Mouse (Mus musculus): ENCODE measurements around the gene Gm10300. TPM values are rescaled to one million over a fixed set of nuclear protein-coding genes. Genes with fewer than 3 reads are reported as not detected.

Gene Gm10300
- polyA plus RNA-seq, 1 experiment from 2014 or later: 0.14 TPM

GRCm38 (mm10) chr4:132076480-132077405 lies 2.2 kb downstream of the Gm10300 start:
- peaks cover 54% of the 10 kb centered on the region for H3K4me1 ChIP-seq (replicated peaks)
- 27% methylated on average over 20 of the region's 20 CpGs for WGBS
- H3K36me3 ChIP-seq: no peaks in the 10 kb centered on the region
- H3K9me3 ChIP-seq: no peaks in the 10 kb centered on the region
- peak overlapping the region; percentile 11; the same call in 1 of the 2 replicates for H3K4me3 ChIP-seq
- 0 out of 2 replicates have a peak overlapping the region, but pooled peaks have one; percentile 35 for H3K27ac ChIP-seq
- peaks cover 57% of the 10 kb centered on the region for H3K27me3 ChIP-seq (ENCODE audit: insufficient read depth, poor library complexity, severe bottlenecking)
- no peak for DNase-seq (ENCODE audit: low spot score)

- peaks cover 51% of the 10 kb centered on the region for H3K27me3 ChIP-seq (ENCODE audit: insufficient read depth, poor library complexity, severe bottlenecking)
- DNase-seq (ENCODE audit: low spot score): no peak
- H3K4me1 ChIP-seq (replicated peaks): peaks cover 54% of the 10 kb centered on the region
Observed at GRCm38 (mm10) chr4:132077445-132077844, 2.9 kb downstream of the Gm10300 start.

GRCm38 (mm10) chr4:132078296-132078714 lies 3.8 kb downstream of the Gm10300 start:
- DNase-seq (ENCODE audit: low spot score): no peak
- H3K27ac ChIP-seq: peak overlapping the region; percentile 35; the same call in 1 of the 2 replicates
- H3K27me3 ChIP-seq (ENCODE audit: insufficient read depth, poor library complexity, severe bottlenecking): peaks cover 42% of the 10 kb centered on the region
- no peaks in the 10 kb centered on the region for H3K9me3 ChIP-seq
- 60% methylated on average over 7 of the region's 7 CpGs for WGBS
- H3K4me3 ChIP-seq: no peak overlapping the region
- H3K4me1 ChIP-seq (replicated peaks): peaks cover 49% of the 10 kb centered on the region
- H3K36me3 ChIP-seq: no peaks in the 10 kb centered on the region

More at GRCm38 (mm10) chr4:132077445-132077844, 2.9 kb downstream of the Gm10300 start:
- 79% methylated on average over 7 of the region's 7 CpGs for WGBS
- Histone ChIP-seq H3K9me3 (no peaks in the 10 kb centered on the region), H3K27ac (no peak overlapping the region), H3K4me3 (no peak overlapping the region), H3K36me3 (no peaks in the 10 kb centered on the region)

GRCm38 (mm10) chr4:132079555-132080275 lies 5.2 kb downstream of the Gm10300 start:
- no peaks in the 10 kb centered on the region for H3K36me3 ChIP-seq
- no peak overlapping the region; the same call in 1 of the 2 replicates for H3K27ac ChIP-seq
- 20% methylated on average over 19 of the region's 19 CpGs for WGBS
- H3K27me3 ChIP-seq (ENCODE audit: insufficient read depth, poor library complexity, severe bottlenecking): peaks cover 30% of the 10 kb centered on the region
- DNase-seq (ENCODE audit: low spot score): peak; percentile 74
- no peak overlapping the region for H3K4me3 ChIP-seq
- H3K9me3 ChIP-seq: no peaks in the 10 kb centered on the region
- H3K4me1 ChIP-seq (replicated peaks): peaks cover 46% of the 10 kb centered on the region

- Histone ChIP-seq H3K4me1 (replicated peaks) (peaks cover 38% of the 10 kb centered on the region), H3K9me3 (no peaks in the 10 kb centered on the region), H3K36me3 (no peaks in the 10 kb centered on the region), H3K27me3 (ENCODE audit: insufficient read depth, poor library complexity, severe bottlenecking) (peaks cover 29% of the 10 kb centered on the region), H3K4me3 (no peak overlapping the region), H3K27ac (no peak overlapping the region)
- DNase-seq (ENCODE audit: low spot score): no peak
- 68% methylated on average over 4 of the region's 4 CpGs for WGBS
Observed at GRCm38 (mm10) chr4:132080492-132080983, 6.0 kb downstream of the Gm10300 start.

- peaks cover 4% of the 10 kb centered on the region; the same call in 1 of the 2 replicates for H3K27me3 ChIP-seq (ENCODE audit: insufficient read depth, poor library complexity, severe bottlenecking)
Observed at GRCm38 (mm10) chr4:132085114-132085513, 10.6 kb downstream of the Gm10300 start.

GRCm38 (mm10) chr4:132088921-132089320 lies 14.4 kb downstream of the Gm10300 start:
- H3K4me3 ChIP-seq: no peak overlapping the region
- 23% methylated on average over 7 of the region's 7 CpGs for WGBS
- H3K4me1 ChIP-seq (replicated peaks): peaks cover 5% of the 10 kb centered on the region
- no peaks in the 10 kb centered on the region for H3K36me3 ChIP-seq
- no peaks in the 10 kb centered on the region for H3K9me3 ChIP-seq
- H3K27ac ChIP-seq: no peak overlapping the region
- H3K27me3 ChIP-seq (ENCODE audit: insufficient read depth, poor library complexity, severe bottlenecking): peaks cover 4% of the 10 kb centered on the region; the same call in 1 of the 2 replicates
- peak; percentile 67 for DNase-seq (ENCODE audit: low spot score)

More at GRCm38 (mm10) chr4:132085114-132085513, 10.6 kb downstream of the Gm10300 start:
- no peaks in the 10 kb centered on the region for H3K9me3 ChIP-seq
- no peak overlapping the region for H3K4me3 ChIP-seq
- DNase-seq (ENCODE audit: low spot score): no peak
- peaks cover 11% of the 10 kb centered on the region for H3K4me1 ChIP-seq (replicated peaks)
- no peaks in the 10 kb centered on the region for H3K36me3 ChIP-seq
- WGBS: 81% methylated on average over 7 of the region's 7 CpGs
- H3K27ac ChIP-seq: no peak overlapping the region

GRCm38 (mm10) chr4:132093136-132093535 lies 18.6 kb downstream of the Gm10300 start:
- DNase-seq (ENCODE audit: low spot score): no peak
- Histone ChIP-seq H3K4me1 (replicated peaks) (no peaks in the 10 kb centered on the region), H3K4me3 (no peak overlapping the region), H3K9me3 (no peaks in the 10 kb centered on the region), H3K27me3 (ENCODE audit: insufficient read depth, poor library complexity, severe bottlenecking) (no peaks in the 10 kb centered on the region; the same call in 1 of the 2 replicates), H3K27ac (no peak overlapping the region), H3K36me3 (no peaks in the 10 kb centered on the region)
- WGBS: 80% methylated on average over 6 of the region's 6 CpGs

GRCm38 (mm10) chr4:132093928-132094327 lies 19.4 kb downstream of the Gm10300 start:
- Histone ChIP-seq H3K9me3 (no peaks in the 10 kb centered on the region), H3K36me3 (no peaks in the 10 kb centered on the region), H3K27me3 (ENCODE audit: insufficient read depth, poor library complexity, severe bottlenecking) (no peaks in the 10 kb centered on the region; the same call in 1 of the 2 replicates), H3K4me1 (replicated peaks) (no peaks in the 10 kb centered on the region), H3K27ac (no peak overlapping the region), H3K4me3 (no peak overlapping the region)
- WGBS: 87% methylated on average over 5 of the region's 5 CpGs
- DNase-seq (ENCODE audit: low spot score): no peak

GRCm38 (mm10) chr4:132095043-132095442 lies 20.5 kb downstream of the Gm10300 start:
- 80% methylated on average over 7 of the region's 7 CpGs for WGBS
- DNase-seq (ENCODE audit: low spot score): no peak
- Histone ChIP-seq H3K27ac (no peak overlapping the region), H3K36me3 (no peaks in the 10 kb centered on the region), H3K4me1 (replicated peaks) (no peaks in the 10 kb centered on the region), H3K9me3 (no peaks in the 10 kb centered on the region), H3K27me3 (ENCODE audit: insufficient read depth, poor library complexity, severe bottlenecking) (no peaks in the 10 kb centered on the region; the same call in 1 of the 2 replicates), H3K4me3 (no peak overlapping the region)

- Histone ChIP-seq H3K36me3 (no peaks in the 10 kb centered on the region), H3K27ac (no peak overlapping the region), H3K9me3 (no peaks in the 10 kb centered on the region), H3K27me3 (ENCODE audit: insufficient read depth, poor library complexity, severe bottlenecking) (no peaks in the 10 kb centered on the region; the same call in 1 of the 2 replicates), H3K4me1 (replicated peaks) (peaks cover 9% of the 10 kb centered on the region), H3K4me3 (no peak overlapping the region)
- WGBS: 87% methylated on average over 5 of the region's 5 CpGs
- DNase-seq (ENCODE audit: low spot score): no peak
Observed at GRCm38 (mm10) chr4:132099548-132099947, 25.1 kb downstream of the Gm10300 start.

- Histone ChIP-seq H3K36me3 (no peaks in the 10 kb centered on the region), H3K27me3 (ENCODE audit: insufficient read depth, poor library complexity, severe bottlenecking) (no peaks in the 10 kb centered on the region), H3K9me3 (no peaks in the 10 kb centered on the region), H3K27ac (no peak overlapping the region), H3K4me1 (replicated peaks) (peaks cover 9% of the 10 kb centered on the region), H3K4me3 (no peak overlapping the region)
- 50% methylated on average over 3 of the region's 3 CpGs for WGBS
- DNase-seq (ENCODE audit: low spot score): no peak
Observed at GRCm38 (mm10) chr4:132101152-132101551, 26.7 kb downstream of the Gm10300 start.

Data from hindbrain, embryonic 10.5 days (tissue).